Mouse (Mus musculus) embryo, embryonic 11.5 days (tissue): Measurements from ENCODE around the gene Hist1h2bn.
"Not testable (repeated sequence)": the region's sequence is repeated elsewhere in the genome, so short reads cannot be mapped to it uniquely, and the experiment has no call there.

Experiments used
- DNase-seq: peaks from one replicate; pipeline ENCODE4 v3.0.0-alpha.2; 2012; ENCODE audit warnings: low read depth, low spot score

The Hist1h2bn gene

DNA sequence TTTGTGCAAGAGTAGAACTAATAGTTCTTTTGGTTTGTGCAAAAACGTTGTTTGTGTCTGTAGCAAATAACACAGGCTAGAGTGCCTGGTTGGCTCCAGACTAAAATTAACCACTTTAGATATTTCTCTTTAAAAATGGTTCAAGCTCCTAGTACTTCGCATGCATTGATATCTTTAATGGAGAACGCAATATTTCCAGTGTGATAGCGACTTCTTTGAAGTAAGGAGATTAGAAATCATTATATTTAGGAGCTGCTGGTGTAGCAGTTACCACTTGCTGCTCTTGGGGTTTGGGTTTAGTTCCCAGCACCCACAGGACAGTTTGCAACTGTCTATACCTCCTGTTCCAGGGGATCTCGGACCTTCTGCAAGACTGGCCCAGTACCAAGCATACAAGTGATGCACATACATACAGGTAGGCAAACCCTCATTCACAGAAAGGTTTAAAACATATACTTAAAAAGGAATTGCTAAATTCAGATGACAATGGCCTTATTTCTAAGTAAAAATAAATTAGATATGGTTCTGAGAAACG is 27.2 kb downstream of the Hist1h2bn start:
- DNase-seq, result no peak

DNA sequence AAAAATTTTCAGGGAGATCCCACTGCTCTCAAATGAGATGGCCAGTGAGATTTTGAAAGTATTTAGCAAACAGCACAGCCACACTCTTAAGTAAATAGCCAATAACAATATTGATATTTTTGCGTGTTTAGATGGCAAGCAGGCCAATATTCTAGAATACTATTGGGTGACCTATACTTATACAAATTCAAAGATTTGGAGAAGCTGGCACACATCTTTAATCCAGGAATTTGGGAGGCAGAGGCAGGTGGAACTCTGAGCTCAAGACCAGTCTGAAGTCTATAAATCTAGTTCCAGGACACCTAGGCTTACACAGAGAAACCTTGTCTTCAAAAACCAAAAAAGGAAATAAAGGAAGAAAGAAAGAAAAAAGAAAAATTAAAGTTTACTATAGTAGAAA is 27.7 kb downstream of the Hist1h2bn start:
- no peak for DNase-seq

DNA sequence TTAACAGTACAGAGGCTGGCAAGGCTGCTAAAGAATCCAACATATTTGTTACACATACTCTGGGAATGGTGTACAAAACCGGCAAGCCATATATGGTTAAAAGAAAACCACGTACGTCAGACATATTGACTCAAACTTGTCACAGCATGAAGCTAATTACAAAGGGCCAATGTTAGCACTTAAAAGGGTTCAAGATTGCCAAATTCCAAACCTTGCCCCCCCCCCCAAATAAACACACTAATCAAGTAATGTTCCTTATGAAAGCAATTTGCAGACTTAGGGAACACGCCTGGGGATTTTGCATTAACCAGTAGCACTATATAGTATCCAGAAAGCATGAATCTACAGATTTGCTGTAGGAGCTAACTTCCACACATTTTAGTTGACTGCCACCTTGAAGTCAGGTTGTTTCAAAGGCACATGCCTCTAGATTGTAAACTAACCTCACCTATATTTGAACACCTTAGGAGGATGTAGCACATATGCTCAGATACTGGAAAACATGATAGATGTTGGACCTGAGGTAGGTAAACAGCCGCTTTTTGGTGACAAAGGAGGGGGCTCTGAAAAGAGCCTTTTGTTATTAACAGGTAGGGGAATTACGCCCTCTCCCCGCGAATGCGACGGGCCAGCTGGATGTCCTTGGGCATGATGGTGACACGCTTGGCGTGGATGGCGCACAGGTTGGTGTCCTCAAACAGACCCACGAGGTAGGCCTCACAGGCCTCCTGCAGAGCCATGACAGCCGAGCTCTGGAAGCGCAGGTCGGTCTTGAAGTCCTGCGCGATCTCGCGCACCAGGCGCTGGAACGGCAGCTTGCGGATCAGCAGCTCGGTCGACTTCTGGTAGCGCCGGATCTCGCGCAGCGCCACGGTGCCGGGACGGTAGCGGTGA is 28.7 kb downstream of the Hist1h2bn start:
- DNase-seq, result not testable (repeated sequence)

DNA sequence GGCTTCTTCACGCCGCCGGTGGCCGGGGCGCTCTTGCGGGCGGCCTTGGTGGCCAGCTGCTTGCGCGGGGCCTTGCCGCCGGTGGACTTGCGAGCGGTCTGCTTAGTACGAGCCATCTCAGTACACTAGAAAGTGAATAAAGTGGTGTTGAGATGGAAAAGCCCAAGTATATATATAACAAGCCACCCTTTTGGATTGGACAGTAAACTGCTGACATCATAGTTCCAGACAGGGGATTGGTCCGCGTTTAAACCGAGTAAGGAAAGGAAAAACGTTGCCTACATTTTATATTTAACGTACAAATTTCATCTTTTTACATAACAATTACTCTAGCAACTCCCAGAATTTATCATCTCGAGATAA is 29.3 kb downstream of the Hist1h2bn start, which contains the start of gene Hist1h3i:
Gene Hist1h3i, minus strand, starts transcription at position 116 of the 363 bp plus-strand sequence.
- DNase-seq, result peak; percentile 84

DNA sequence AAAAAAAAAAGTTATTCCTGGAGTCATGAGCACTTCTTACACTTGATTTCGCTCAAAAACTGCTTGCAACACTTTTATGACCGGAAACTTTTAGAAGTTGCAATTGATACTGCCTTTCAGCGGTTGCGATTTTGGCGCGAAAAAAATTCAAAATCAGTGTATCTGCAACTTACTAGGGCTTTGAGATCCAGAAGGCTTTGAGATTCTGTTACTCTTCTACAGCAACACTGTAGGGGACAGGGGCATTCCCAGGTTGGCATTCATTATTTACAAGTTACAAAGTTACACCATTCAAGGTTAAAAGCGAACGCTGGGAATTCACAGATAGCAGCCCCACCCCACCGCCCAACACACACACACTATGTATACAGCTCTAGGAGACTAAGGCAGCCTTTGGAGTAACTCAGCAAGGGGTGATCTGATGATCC is 29.8 kb downstream of the Hist1h2bn start:
- DNase-seq, result no peak

DNA sequence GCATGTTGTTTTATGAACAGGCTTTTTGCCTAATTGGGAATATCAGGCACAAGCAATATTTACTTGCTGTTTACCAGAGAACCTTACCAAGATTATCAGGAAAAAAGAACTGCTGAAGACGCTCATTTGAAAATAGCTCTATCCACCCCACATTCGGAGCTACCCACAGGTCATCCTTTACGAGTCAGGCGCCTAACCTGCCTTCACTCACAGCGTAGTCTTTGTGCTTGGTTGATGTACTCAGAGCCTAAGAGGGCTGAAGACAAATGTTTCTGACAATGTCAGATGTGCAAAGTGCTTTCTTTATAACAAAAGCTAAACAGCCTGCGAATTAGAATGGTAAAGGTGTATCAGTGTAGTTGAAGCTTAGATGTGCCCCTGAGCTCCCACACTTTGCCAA is 30.4 kb downstream of the Hist1h2bn start:
- no peak for DNase-seq

DNA sequence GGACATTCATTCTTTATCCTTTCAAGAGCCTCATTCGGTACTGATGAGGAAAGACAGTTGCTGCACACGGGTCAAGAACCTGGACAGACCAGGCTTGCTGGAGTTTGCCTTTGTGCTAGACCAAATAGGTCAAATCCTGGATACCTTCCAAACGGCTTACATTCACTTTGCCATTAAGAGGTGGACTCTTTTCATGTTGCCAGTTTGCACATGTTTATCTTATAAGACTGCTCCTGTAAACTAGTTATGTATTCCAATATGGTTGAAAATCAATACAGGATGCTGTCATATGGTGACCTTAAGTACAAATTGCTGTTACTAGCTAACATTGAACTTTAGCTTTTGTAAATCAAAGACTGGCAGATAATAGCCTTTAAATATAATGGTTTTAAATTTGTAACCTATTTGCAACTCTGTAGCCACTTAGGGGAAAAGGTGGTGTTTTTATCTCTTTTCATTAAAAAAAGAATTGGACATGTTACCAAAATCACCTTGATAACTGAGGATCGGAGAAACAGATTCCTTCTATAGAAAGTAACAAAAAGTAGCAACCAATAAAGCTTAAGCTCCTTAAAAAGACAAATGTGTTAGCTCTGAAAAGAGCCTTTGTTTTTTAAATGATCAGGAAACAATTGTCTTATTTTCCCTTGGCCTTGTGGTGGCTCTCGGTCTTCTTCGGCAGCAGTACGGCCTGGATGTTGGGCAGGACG is 32.4 kb downstream of the Hist1h2bn start:
- DNase-seq, result no peak

DNA sequence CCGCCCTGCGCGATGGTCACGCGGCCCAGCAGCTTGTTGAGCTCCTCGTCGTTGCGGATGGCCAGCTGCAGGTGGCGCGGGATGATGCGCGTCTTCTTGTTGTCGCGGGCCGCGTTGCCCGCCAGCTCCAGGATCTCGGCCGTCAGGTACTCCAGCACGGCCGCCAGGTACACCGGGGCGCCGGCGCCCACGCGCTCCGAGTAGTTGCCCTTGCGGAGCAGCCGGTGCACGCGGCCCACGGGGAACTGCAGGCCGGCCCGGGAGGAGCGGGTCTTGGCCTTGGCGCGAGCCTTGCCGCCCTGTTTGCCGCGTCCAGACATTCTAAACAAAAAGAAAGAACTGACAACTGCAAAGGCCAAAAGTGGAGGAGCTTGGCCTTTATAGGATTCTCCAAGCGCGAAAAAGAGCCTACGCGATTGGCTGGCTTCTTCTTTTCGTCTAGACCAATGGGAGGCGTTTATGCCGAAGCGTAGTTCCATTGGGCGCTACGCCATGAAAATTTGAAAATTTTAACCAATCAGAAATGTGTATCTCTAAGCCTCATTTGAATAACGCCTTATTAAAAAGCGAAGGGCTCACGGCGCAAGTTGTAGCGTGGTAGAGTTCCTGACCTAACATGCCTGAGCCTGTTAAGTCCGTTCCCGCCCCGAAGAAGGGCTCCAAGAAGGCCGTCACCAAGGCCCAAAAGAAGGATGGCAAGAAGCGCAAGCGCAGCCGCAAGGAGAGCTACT is 33.1 kb downstream of the Hist1h2bn start, which contains the start of the genes Hist1h2an and Hist1h2bp:
Gene Hist1h2an, minus strand, starts transcription at position 320 of the 731 bp plus-strand sequence.
Gene Hist1h2bp, plus strand, starts transcription at position 563 of the 731 bp plus-strand sequence.
- DNase-seq, result peak; percentile 93

DNA sequence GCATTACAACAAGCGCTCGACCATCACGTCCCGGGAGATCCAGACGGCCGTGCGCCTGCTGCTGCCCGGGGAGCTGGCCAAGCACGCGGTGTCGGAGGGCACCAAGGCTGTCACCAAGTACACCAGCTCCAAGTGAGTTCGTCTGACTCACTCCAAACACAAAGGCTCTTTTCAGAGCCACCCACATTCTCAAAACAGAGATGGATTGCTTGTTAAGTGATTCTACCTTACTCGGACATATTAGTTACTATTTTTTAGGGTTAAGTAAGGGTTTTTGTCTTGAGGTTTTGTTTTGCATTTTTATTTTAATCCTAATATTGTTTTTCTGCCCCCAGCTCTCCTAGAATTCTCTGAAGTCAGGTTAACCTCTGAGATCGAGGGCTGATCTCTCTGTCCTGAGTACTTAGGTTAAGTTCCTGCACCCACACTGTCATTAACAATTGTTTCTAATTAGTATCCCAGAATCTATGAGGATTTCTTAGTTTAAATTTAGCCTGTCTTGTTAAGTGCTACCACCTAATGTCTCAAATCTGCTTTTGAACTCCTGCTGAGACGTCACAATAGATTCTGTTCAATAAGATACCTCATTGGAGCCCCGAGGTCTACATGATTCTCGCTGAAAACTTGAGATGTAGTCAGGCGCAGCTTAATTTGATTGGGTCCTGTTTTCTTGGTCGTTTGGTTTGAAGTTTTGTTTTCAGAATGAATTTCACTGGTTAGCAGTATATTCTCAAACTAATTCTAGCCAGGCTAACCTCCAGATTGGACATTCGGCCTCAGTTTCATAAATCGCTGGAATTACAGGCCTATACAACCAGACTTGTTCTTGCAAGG is 34.1 kb downstream of the Hist1h2bn start:
- DNase-seq, result no peak

DNA sequence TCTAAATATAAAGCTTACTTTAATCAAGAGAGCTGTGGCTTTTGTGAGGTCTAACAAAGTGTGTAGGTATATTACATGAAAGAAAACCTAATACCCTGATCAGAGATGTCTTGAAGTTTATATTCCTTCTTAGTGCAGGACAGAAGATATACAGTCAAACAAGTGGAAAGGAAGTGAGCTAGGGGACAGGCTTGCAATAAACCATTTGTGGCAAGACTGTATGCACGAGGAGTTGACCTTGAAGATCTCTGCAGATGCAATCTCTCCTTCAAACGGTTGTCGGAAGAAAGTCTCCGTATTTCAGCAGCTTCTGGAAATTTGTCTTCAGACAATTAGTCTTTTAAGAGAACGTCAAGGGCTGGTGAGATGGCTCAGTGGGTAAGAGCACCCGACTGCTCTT is 36.0 kb downstream of the Hist1h2bn start:
- no peak for DNase-seq

DNA sequence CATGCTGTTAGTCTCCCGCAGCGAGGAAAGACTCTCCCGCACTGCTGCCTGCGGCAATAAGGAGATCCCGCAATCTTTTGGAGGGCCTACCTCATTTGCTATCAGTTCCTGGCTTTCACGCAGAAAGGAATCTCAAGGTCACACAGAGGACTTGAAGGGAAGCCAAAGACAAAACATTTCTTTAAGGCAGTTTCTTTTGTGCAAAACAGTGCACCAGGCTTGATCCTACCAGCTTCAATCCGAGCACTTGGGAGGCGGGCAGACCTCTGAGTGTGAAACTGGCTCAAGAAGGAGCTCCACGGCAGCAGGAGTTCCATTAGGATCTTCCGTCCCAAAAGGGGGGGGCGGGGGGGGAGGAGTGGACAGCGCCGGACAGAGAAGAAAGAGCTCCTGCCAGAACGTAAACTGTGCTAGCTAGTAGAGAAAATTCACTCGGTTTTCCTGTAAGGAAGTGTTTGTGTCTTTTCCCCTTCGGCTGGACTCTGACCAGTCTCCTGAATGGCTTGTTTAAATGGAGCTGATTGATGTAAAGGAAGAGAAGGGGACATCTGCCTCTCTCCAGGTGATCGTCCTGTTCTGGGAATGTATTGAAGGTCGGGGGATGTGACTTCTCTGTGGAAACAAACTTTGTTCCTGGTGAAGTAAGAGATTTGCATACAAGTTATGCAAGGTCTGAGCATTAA is 36.8 kb downstream of the Hist1h2bn start:
- no peak for DNase-seq

DNA sequence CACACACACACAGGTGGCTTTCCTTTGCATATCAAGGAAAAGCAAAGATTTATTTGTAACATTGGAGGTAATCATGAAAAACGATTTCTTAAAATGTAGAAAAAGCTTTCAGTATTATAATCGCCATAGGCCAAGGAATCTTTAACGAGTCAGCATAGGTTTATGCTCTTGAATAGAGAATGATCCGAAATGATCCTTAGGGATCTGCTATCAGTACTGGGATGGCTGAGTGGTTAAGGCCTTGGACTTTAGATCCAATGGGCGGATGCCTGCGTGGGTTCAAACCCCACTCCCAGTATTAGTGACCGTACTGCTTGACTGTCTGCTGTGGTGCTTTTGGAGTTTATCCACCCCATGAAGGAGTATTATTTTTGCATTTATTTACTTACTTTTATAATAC is 41.7 kb downstream of the Hist1h2bn start:
- no peak for DNase-seq

DNA sequence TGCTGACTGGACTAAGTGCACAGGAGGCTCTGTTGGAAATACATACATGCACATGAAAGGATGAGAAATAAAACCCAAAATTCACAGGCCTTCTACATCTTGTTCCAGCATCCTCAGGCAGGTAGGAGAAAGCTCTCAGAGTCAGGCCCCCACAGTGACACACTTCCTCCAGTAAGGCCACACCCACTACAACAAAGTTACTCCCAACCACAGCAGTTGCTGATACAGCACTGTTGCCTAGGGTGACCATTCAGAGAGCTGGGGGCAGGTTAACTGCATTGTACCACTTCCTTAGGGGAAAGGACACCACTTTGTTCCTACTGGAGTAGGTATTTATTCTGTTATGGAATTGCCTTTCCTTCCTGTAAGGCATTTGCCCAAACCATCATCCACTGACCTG is 43.2 kb downstream of the Hist1h2bn start:
- not testable (repeated sequence) for DNase-seq

DNA sequence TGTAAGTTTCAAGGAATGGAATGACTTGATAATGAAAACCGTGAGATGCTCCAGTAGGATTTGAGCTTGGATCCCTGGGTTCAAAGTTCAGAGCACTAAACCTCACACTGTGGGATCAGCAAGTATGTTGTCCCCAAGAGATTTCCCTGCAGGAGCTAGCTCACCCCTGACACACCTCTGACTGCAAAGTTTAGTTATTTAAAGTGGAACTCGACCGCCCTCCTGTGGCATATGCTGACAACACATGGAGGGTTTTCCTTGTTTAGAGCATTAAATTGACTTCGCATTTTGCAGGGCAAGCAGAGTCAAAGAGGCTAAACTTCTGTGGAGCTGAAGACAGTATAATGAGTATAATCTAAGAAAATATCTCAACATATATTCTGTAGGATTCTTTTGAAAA is 49.1 kb downstream of the Hist1h2bn start:
- not testable (repeated sequence) for DNase-seq
